Mouse (Mus musculus) left cerebral cortex, postnatal 36 days (tissue): Measurements from ENCODE around the gene Fkbp10. TPM values are rescaled to one million over a fixed set of nuclear protein-coding genes. Genes with fewer than 3 reads are reported as not detected.
A peak's percentile ranks its signal among the peaks of the same experiment; 100 is the strongest.

Experiments
- DNase-seq, 2 experiments: peaks; one replicate each; pipeline ENCODE4 v3.0.0; 2021 to 2022; ENCODE audit warnings: low spot score in 2 of 2, mixed read lengths in 1 of 2
- intact Hi-C: fragments of 180-260 bp; cut with DNase I; formaldehyde crosslinking; loops from one replicate; pipeline ENCODE4 v1.15.1; 2025
- total RNA-seq, 2 experiments: library from RNA; stranded (reverse); gene quantifications; 2 replicates each; pipeline ENCODE4 v1.2.3; 2021

Gene Fkbp10
- 1 to 10 TPM; 5.3 to 6.6 TPM for total RNA-seq

DNA sequence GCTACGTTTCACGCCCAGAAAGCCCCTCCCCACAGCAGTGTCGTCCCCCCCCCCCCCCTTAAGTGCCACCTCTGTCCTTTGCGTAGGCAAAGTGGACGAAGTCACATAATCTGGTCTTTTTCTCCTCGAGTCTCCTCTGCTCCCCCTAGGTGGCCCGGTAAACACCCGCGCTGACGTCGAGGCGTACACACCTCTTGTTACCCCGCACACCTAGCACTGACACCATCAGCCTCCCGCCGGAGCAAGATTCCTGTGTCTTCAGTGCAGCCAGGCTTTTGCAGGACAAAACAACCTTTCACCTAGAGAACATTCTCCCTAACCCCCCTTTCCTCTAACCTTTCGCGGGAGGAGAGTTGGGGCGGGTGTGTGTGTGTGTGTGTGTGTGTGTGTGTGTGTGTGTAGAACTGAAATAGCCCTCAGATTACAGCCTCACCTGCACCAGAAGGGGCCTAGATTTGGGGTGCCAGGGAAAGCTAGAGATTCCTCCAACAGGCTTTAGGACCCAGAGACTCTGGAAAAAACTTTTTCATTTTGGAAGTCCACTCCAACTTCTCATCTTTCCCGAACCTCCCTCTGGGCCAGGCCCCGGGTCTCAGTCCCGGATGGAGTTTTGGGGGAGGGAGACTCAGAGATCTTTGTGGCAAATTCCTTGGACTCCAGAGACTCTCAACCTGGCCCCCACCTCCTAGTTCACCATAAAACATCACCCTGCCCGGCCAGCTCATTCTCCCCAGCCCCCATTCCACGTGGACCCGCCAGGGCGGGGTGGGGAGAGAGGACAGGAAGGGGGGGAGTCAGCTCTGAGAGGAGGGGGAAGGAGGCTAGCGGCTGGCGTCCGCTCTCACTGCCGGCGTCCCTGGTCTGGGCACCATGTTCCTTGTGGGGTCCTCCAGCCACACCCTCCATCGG, at the start of gene Fkbp10:
Gene Fkbp10 (plus strand): TSS at position 784 of the 909 bp plus-strand sequence.
- DNase-seq: no peak
- intact Hi-C loops: no loop called here

DNA sequence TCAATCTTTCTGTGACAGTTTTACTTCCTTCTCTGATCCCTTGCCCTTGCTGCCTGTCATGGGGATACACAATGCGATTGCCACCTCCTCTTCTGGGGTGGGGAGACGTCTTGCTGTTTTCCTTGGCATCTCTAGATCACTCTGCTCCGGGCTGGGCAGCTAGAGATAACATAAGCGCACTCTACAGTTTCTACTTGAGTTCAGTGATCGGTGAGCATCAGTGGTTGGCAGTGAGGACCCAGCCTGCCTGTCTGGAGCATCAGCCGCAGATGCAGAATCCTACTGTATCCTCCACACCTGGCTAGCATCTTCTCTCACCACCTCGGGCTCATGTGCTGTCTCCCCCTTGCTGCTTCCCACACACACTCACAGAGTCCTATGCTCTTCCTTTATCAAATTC, 46.4 kb upstream of the Fkbp10 start:
- DNase-seq: no peak
- intact Hi-C loops: no loop called here

DNA sequence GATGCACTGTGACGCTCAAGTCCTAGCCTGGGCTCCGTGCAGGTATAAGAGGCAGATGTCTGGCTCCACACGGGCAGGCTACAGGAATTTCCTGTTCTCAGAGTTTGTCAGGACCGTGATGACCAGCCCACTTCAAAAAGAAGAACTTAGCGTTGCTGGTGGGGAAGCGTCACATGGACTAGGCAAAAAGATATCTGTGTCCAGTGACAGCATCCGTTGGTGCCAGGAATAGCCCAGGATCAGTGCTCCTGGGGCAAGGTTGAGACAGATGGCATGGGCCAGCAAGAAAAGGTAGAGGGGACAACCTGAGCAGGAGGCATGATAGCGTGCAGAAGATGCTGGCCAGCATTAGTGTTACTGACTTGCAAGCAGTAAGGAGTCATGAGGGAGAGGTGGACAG, 45.7 kb upstream of the Fkbp10 start:
- no peak for DNase-seq
- intact Hi-C loops: no loop called here

GRCm38 (mm10) chr11:100371981-100372558, 43.4 kb upstream of the Fkbp10 start:
- intact Hi-C loops: no loop called here
- DNase-seq: no peak

GRCm38 (mm10) chr11:100375127-100375526, 40.4 kb upstream of the Fkbp10 start:
- DNase-seq: no peak
- intact Hi-C loops: no loop called here

DNA sequence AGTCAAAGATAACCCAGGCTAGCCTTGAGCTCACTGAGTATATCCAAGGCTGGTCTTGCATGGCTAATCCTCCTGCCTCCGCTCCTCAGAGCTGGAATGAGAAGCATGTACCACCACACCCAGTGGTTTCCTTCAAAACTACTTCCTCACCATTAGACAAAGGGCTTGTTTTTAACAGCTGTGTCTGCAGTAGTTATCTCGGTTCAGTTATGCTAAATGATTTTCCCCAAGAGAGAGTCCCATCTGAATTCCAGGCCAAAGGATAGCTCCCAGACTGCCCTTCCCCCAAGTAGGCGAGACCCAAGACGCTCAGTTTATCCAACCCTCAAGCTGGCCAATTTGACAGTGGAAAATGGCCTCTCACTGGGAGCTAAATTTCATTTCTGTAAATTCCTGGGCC, 39.5 kb upstream of the Fkbp10 start:
- intact Hi-C loops: no loop called here
- DNase-seq: no peak

GRCm38 (mm10) chr11:100376746-100377389, 38.6 kb upstream of the Fkbp10 start:
- DNase-seq: no peak
- intact Hi-C loops: no loop called here

GRCm38 (mm10) chr11:100377989-100378388, 37.5 kb upstream of the Fkbp10 start:
- DNase-seq: no peak
- intact Hi-C loops: no loop called here

DNA sequence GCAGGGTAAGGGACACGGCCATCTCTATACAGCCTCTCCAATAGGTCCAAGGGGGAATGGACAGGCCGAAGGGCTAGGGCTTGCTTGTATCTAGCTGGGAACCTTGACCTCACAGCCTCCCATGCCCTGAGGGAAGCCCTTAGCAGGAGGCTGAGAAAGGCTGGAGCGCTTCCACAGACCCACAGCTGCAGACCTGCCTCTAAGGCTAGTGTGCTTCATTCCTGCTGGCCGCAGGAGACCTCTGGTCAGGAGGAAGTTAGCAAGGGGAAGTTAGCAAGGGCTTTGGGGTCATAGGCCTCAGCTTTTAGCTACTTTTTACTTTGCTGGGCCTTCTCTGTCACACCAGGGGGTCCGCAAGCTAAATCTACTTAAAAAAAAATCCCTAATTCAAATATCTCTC, 37.1 kb upstream of the Fkbp10 start:
- DNase-seq: no peak
- intact Hi-C loops: no loop called here

- intact Hi-C loops: no loop called here
- DNase-seq: no peak
These were observed 36.2 kb upstream of the Fkbp10 start for GRCm38 (mm10) chr11:100379311-100379710.

- no peak for DNase-seq
- intact Hi-C loops: no loop called here
These were observed 32.8 kb upstream of the Fkbp10 start for GRCm38 (mm10) chr11:100382682-100383081.

DNA sequence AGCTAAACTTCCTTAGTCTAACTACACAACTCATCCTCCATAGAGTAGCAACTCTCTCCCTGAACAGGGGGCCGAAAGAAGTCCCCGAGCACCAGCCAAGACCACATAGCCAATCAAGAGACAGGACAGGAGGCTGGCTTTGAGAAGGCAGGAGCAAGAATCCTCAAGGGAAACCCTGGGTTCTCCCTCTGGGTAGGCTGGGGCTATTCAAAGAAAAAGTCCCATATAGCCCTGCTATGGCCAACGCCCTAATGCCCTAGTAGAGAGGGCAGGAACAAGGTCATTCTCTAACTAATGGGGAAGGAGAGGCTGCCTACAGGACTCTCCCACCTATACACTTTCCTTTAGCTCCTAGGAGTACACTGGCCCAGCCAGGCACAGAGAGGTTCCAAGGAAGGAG, 30.5 kb upstream of the Fkbp10 start:
- intact Hi-C loops: no loop called here
- DNase-seq: no peak

DNA sequence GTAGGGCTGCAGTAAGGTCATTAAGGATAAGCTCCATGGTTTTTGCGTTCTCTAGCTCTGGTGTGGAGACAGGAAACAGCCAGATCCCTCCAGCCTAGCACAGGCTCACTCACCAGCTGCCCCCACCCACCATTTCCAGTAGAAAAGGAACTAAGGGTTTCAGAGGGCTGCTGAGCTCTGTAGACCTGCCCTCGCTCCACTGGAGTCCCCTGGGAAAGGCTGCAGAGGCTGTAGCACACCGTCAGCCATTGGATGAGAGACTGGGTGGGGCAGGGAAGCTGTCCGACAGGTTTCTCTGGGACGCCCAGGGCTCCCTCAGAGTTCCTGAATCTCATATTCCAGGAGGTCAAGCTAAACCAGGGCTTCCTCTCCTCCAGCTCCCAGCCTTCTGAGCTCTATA, 28.9 kb upstream of the Fkbp10 start:
- intact Hi-C loops: no loop called here
- DNase-seq: no peak

DNA sequence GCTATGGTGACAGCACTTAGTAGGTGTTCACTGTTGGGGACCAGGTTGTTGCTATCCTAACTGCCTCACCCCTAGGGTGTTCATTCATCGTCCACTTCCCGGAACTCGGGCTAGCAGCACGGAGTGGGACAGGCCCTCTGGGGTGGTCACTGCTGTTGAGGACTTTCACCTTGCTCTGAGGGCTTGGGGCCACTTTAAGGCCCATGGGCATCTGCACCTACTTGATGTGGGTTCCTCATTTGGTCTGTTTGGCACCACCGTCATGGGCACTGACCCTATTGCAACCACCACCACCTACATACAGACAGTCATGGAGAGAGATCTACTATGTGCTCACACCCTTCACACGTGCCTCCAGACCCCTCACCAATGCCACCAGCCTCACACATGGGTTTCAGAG, 28.4 kb upstream of the Fkbp10 start:
- intact Hi-C loops: no loop called here
- DNase-seq: no peak

DNA sequence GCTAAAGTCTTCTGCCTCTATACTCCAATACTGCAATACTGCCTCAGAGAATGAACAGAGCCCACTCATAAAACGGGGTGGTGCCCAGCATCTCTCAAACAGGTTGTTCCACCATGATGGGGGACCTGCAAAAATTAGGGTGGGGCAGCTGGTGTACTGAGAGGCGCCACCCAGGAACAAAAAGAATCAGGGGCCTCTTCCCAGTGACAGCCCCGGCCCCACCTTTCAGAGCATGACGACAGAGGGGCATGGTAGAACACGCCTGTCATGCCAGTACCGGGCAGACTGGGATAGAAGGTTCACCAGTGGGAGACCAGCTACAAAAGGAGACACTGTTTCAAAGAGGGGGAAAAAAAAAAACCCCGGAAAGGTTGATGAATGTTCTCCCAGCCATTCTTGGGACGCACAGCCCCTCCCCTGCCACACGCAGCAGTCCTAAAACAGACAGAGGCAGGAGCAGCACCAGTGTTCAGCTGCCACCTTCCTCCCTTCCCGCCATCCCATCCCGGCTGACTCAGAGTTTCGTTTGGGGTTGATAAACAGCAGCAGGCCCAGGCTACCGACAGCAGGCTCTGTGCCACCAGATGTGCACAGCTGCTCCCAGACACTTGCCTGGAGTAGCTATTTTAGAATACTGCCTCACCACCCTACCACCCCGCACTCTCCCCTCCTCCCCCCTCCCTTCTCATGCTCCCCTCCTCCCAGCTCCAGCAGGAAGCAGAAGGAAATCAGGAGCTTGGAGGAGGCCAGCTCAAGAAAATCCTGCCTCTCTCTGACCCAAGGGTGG, 27.7 kb upstream of the Fkbp10 start:
- intact Hi-C loops: no loop called here
- DNase-seq: peak in 1 of 2 experiments; percentile 26

DNA sequence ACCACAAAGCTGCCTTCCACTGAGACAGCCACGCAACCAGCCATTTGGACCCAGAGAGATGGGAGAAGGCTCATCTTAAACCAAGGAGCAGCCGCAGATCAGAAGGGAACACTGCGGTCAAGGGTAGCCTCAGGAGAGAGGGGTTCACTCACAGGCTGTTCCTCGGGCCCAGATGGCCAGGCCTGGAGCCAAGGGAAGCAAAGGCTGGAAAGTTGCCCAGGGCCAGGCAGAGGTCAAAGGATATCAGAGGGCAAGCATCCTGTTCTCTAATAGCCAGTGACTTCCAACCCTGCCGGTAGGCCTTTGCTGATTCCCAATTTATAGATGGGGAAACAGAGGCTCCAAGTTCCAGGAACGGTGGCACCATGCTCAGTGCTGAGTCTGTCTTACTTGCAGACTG, 26.9 kb upstream of the Fkbp10 start:
- intact Hi-C loops: no loop called here
- DNase-seq: no peak

- DNase-seq: no peak
- intact Hi-C loops: no loop called here
These were observed 25.5 kb upstream of the Fkbp10 start for GRCm38 (mm10) chr11:100389931-100390445.

GRCm38 (mm10) chr11:100391081-100391883, 24.2 kb upstream of the Fkbp10 start:
- intact Hi-C loops: no loop called here
- DNase-seq: no peak

GRCm38 (mm10) chr11:100391884-100392345, 23.6 kb upstream of the Fkbp10 start:
- DNase-seq: no peak
- intact Hi-C loops: no loop called here
